Mouse (Mus musculus): ENCODE results near the gene Pou3f1. TPM values are rescaled to one million over a fixed set of nuclear protein-coding genes. Genes with fewer than 3 reads are reported as not detected.

The Pou3f1 gene
- polyA plus RNA-seq, 1 experiment from 2014 or later, result 1.2 TPM

- WGBS, result under 1% methylated on average over 88 of the region's 92 CpGs
- peak overlapping the region; percentile 96 for H3K4me2 ChIP-seq
- peaks cover 42% of the 10 kb centered on the region for H3K4me1 ChIP-seq (replicated peaks)
- no peaks in the 10 kb centered on the region for H3K36me3 ChIP-seq
- H3K9ac ChIP-seq (replicated peaks), result peak overlapping the region; percentile 54
- no peaks in the 10 kb centered on the region for H3K9me3 ChIP-seq
- peak overlapping the region; percentile 62 for H3K4me3 ChIP-seq (replicated peaks)
- no peak overlapping the region for H3K27ac ChIP-seq
- peaks cover 93% of the 10 kb centered on the region for H3K27me3 ChIP-seq
- ATAC-seq (ENCODE audit: insufficient number of reproducible peaks, insufficient read depth, low FRiP score, low TSS enrichment, low read depth), result peak; percentile 85
Measured at GRCm38 (mm10) chr4:124656854-124657650, 445 bp downstream of the Pou3f1 start.

- Histone ChIP-seq H3K4me3 (replicated peaks) (peak overlapping the region; percentile 62), H3K4me2 (peak overlapping the region; percentile 96), H3K4me1 (replicated peaks) (peaks cover 35% of the 10 kb centered on the region), H3K27ac (no peak overlapping the region), H3K9ac (replicated peaks) (peak overlapping the region; percentile 47), H3K36me3 (no peaks in the 10 kb centered on the region), H3K27me3 (peaks cover 93% of the 10 kb centered on the region), H3K9me3 (no peaks in the 10 kb centered on the region)
- 0 out of 2 replicates have a peak, but pooled peaks have one; percentile 4 for ATAC-seq (ENCODE audit: insufficient number of reproducible peaks, insufficient read depth, low FRiP score, low TSS enrichment, low read depth)
- WGBS, result 1% methylated on average over 43 of the region's 61 CpGs
Measured at GRCm38 (mm10) chr4:124657781-124658180, 1.2 kb downstream of the Pou3f1 start.

GRCm38 (mm10) chr4:124658412-124658851 lies 1.8 kb downstream of the Pou3f1 start:
- H3K36me3 ChIP-seq, result no peaks in the 10 kb centered on the region
- H3K4me1 ChIP-seq (replicated peaks), result peaks cover 31% of the 10 kb centered on the region
- H3K4me3 ChIP-seq (replicated peaks), result peak overlapping the region; percentile 62
- peaks cover 93% of the 10 kb centered on the region for H3K27me3 ChIP-seq
- H3K9me3 ChIP-seq, result no peaks in the 10 kb centered on the region
- under 1% methylated on average over 39 of the region's 39 CpGs for WGBS
- H3K4me2 ChIP-seq, result peak overlapping the region; percentile 96
- no peak overlapping the region for H3K9ac ChIP-seq (replicated peaks)
- no peak overlapping the region for H3K27ac ChIP-seq
- no peak for ATAC-seq (ENCODE audit: insufficient number of reproducible peaks, insufficient read depth, low FRiP score, low TSS enrichment, low read depth)

GRCm38 (mm10) chr4:124659251-124660217 lies 2.9 kb downstream of the Pou3f1 start:
- Histone ChIP-seq H3K4me2 (peak overlapping the region; percentile 96), H3K4me1 (replicated peaks) (peaks cover 37% of the 10 kb centered on the region), H3K4me3 (replicated peaks) (peak overlapping the region; percentile 62), H3K9ac (replicated peaks) (no peak overlapping the region), H3K9me3 (no peaks in the 10 kb centered on the region), H3K27ac (no peak overlapping the region), H3K27me3 (peaks cover 94% of the 10 kb centered on the region), H3K36me3 (no peaks in the 10 kb centered on the region)
- 1% methylated on average over 68 of the region's 68 CpGs for WGBS
- no peak for ATAC-seq (ENCODE audit: insufficient number of reproducible peaks, insufficient read depth, low FRiP score, low TSS enrichment, low read depth)

- no peak overlapping the region for H3K27ac ChIP-seq
- 32% methylated on average over 3 of the region's 3 CpGs for WGBS
- no peaks in the 10 kb centered on the region for H3K9me3 ChIP-seq
- peaks cover 38% of the 10 kb centered on the region for H3K4me1 ChIP-seq (replicated peaks)
- no peak overlapping the region for H3K9ac ChIP-seq (replicated peaks)
- ATAC-seq (ENCODE audit: insufficient number of reproducible peaks, insufficient read depth, low FRiP score, low TSS enrichment, low read depth), result no peak
- H3K27me3 ChIP-seq, result peaks cover 92% of the 10 kb centered on the region
- H3K4me2 ChIP-seq, result no peak overlapping the region
- no peaks in the 10 kb centered on the region for H3K36me3 ChIP-seq
- no peak overlapping the region for H3K4me3 ChIP-seq (replicated peaks)
Measured at GRCm38 (mm10) chr4:124660603-124661002, 4.0 kb downstream of the Pou3f1 start.

GRCm38 (mm10) chr4:124663034-124663433 lies 6.4 kb downstream of the Pou3f1 start:
- 53% methylated on average over 3 of the region's 3 CpGs for WGBS
- peaks cover 23% of the 10 kb centered on the region for H3K4me1 ChIP-seq (replicated peaks)
- no peak overlapping the region for H3K4me3 ChIP-seq (replicated peaks)
- no peak for ATAC-seq (ENCODE audit: insufficient number of reproducible peaks, insufficient read depth, low FRiP score, low TSS enrichment, low read depth)
- peaks cover 92% of the 10 kb centered on the region for H3K27me3 ChIP-seq
- no peak overlapping the region for H3K27ac ChIP-seq
- no peaks in the 10 kb centered on the region for H3K9me3 ChIP-seq
- no peaks in the 10 kb centered on the region for H3K36me3 ChIP-seq
- no peak overlapping the region for H3K9ac ChIP-seq (replicated peaks)
- H3K4me2 ChIP-seq, result no peak overlapping the region

GRCm38 (mm10) chr4:124664185-124664584 lies 7.6 kb downstream of the Pou3f1 start:
- peaks cover 14% of the 10 kb centered on the region for H3K4me1 ChIP-seq (replicated peaks)
- peaks cover 93% of the 10 kb centered on the region for H3K27me3 ChIP-seq
- H3K36me3 ChIP-seq, result no peaks in the 10 kb centered on the region
- H3K4me3 ChIP-seq (replicated peaks), result no peak overlapping the region
- no peaks in the 10 kb centered on the region for H3K9me3 ChIP-seq
- no peak overlapping the region for H3K4me2 ChIP-seq
- H3K27ac ChIP-seq, result no peak overlapping the region
- no peak for ATAC-seq (ENCODE audit: insufficient number of reproducible peaks, insufficient read depth, low FRiP score, low TSS enrichment, low read depth)
- H3K9ac ChIP-seq (replicated peaks), result no peak overlapping the region
- 60% methylated on average over 9 of the region's 9 CpGs for WGBS

- Histone ChIP-seq H3K9ac (replicated peaks) (no peak overlapping the region), H3K4me2 (no peak overlapping the region), H3K27ac (no peak overlapping the region), H3K27me3 (peaks cover 92% of the 10 kb centered on the region), H3K4me1 (replicated peaks) (peaks cover 10% of the 10 kb centered on the region; the same call in 1 of the 2 replicates), H3K36me3 (no peaks in the 10 kb centered on the region), H3K4me3 (replicated peaks) (no peak overlapping the region), H3K9me3 (no peaks in the 10 kb centered on the region)
- ATAC-seq (ENCODE audit: insufficient number of reproducible peaks, insufficient read depth, low FRiP score, low TSS enrichment, low read depth), result no peak
- WGBS, result 64% methylated on average over 15 of the region's 15 CpGs
Measured at GRCm38 (mm10) chr4:124664604-124665003, 8.0 kb downstream of the Pou3f1 start.

GRCm38 (mm10) chr4:124667476-124668033 lies 10.9 kb downstream of the Pou3f1 start:
- Histone ChIP-seq H3K4me3 (replicated peaks) (no peak overlapping the region), H3K9me3 (no peaks in the 10 kb centered on the region), H3K27ac (no peak overlapping the region), H3K9ac (replicated peaks) (no peak overlapping the region), H3K36me3 (no peaks in the 10 kb centered on the region), H3K27me3 (peaks cover 93% of the 10 kb centered on the region), H3K4me2 (no peak overlapping the region), H3K4me1 (replicated peaks) (peaks cover 19% of the 10 kb centered on the region)
- 44% methylated on average over 14 of the region's 14 CpGs for WGBS
- ATAC-seq (ENCODE audit: insufficient number of reproducible peaks, insufficient read depth, low FRiP score, low TSS enrichment, low read depth), result no peak

GRCm38 (mm10) chr4:124668078-124668477 lies 11.5 kb downstream of the Pou3f1 start:
- no peak overlapping the region for H3K27ac ChIP-seq
- no peak overlapping the region for H3K4me2 ChIP-seq
- 8% methylated on average over 8 of the region's 8 CpGs for WGBS
- H3K27me3 ChIP-seq, result peaks cover 93% of the 10 kb centered on the region
- H3K9me3 ChIP-seq, result no peaks in the 10 kb centered on the region
- no peak overlapping the region for H3K4me3 ChIP-seq (replicated peaks)
- peaks cover 25% of the 10 kb centered on the region for H3K4me1 ChIP-seq (replicated peaks)
- no peaks in the 10 kb centered on the region for H3K36me3 ChIP-seq
- no peak overlapping the region for H3K9ac ChIP-seq (replicated peaks)
- no peak; the same call in 1 of the 2 replicates for ATAC-seq (ENCODE audit: insufficient number of reproducible peaks, insufficient read depth, low FRiP score, low TSS enrichment, low read depth)

- Histone ChIP-seq H3K27ac (no peak overlapping the region), H3K9me3 (no peaks in the 10 kb centered on the region), H3K36me3 (no peaks in the 10 kb centered on the region), H3K4me3 (replicated peaks) (no peak overlapping the region), H3K27me3 (peaks cover 85% of the 10 kb centered on the region), H3K4me1 (replicated peaks) (peaks cover 23% of the 10 kb centered on the region), H3K9ac (replicated peaks) (no peak overlapping the region), H3K4me2 (no peak overlapping the region)
- ATAC-seq (ENCODE audit: insufficient number of reproducible peaks, insufficient read depth, low FRiP score, low TSS enrichment, low read depth), result no peak
- WGBS, result 83% methylated on average over 8 of the region's 8 CpGs
Measured at GRCm38 (mm10) chr4:124670232-124670631, 13.6 kb downstream of the Pou3f1 start.

Measured in limb, embryonic 12.5 days (tissue).